Mouse (Mus musculus): ENCODE results near the gene Myrf.
A peak's percentile ranks its signal among the peaks of the same experiment; 100 is the strongest.

GRCm38 (mm10) chr19:10240654-10241305 is at the start of gene Myrf:
- TF ChIP-seq CTCF (IDR thresholded peaks at IDR 0.05; ENCODE audit: extremely low read depth, insufficient read length, insufficient replicate concordance, low read depth, low read length) (peak; percentile 99), POLR2A (IDR thresholded peaks at IDR 0.05; ENCODE audit: low read depth, low read length) (no peak)

Measured in small intestine, adult 2 months (tissue).